Mouse (Mus musculus) limb, embryonic 13.5 days (tissue): ENCODE measurements around the gene Stx6. TPM values are rescaled to one million over a fixed set of nuclear protein-coding genes. Genes with fewer than 3 reads are reported as not detected.

Experiments
- ATAC-seq: fragments of 200-750 bp; cut with Nextera tagmentation; 2 replicates; pipeline ENCODE4 v1.8.0; 2017; ENCODE audit warnings: low read depth, moderate number of reproducible peaks, moderate TSS enrichment; ENCODE audit not compliant: low FRiP score
- H3K27ac ChIP-seq: fragments of 300-500 bp; sonication (generic); 2 replicates; pipeline ENCODE4 v1.5.1; 2015; ENCODE audit warnings: inconsistent platforms, mild to moderate bottlenecking, moderate library complexity
- H3K27me3 ChIP-seq: fragments of 300-500 bp; sonication (generic); 2 replicates; pipeline ENCODE4 v1.6.1; 2015; ENCODE audit warnings: mild to moderate bottlenecking, inconsistent platforms
- H3K36me3 ChIP-seq: fragments of 300-500 bp; sonication (generic); 2 replicates; pipeline ENCODE4 v1.6.1; 2015; ENCODE audit warnings: inconsistent platforms, mild to moderate bottlenecking, moderate library complexity
- H3K4me1 ChIP-seq: fragments of 300-500 bp; sonication (generic); 2 replicates; pipeline ENCODE4 v1.6.1; 2015; ENCODE audit warnings: inconsistent platforms
- H3K4me2 ChIP-seq: fragments of 300-500 bp; sonication (generic); replicated peaks from 2 replicates; pipeline ENCODE4 v1.6.1; 2015; ENCODE audit warnings: inconsistent platforms, mild to moderate bottlenecking, moderate library complexity
- H3K4me3 ChIP-seq: fragments of 300-500 bp; sonication (generic); 2 replicates; pipeline ENCODE4 v1.5.1; 2015; ENCODE audit warnings: moderate library complexity, mild to moderate bottlenecking, inconsistent platforms
- H3K9ac ChIP-seq: fragments of 300-500 bp; sonication (generic); 2 replicates; pipeline ENCODE4 v1.6.1; 2015; ENCODE audit warnings: mild to moderate bottlenecking, inconsistent platforms
- H3K9me3 ChIP-seq: fragments of 300-500 bp; sonication (generic); 2 replicates; pipeline ENCODE4 v1.6.1; 2016; ENCODE audit warnings: inconsistent platforms
- WGBS: fragments of 180-500 bp; shearing (Covaris S2); methylation state at CpG from one replicate; pipeline ENCODE4 v1.1.7; 2015; 5-methylcytosine and 5-hydroxymethylcytosine counted together
- polyA plus RNA-seq: library from polyadenylated mRNA; unstranded; fragments of >200 nt; fragmentation: Nextera tagmentation; extraction: Ambion mirVana; gene quantifications from 2 replicates; pipeline ENCODE4 v1.2.1, GENCODE M21; 2015

Stx6 gene
- polyA plus RNA-seq, 1 experiment from 2014 or later: 98.1 TPM

DNA sequence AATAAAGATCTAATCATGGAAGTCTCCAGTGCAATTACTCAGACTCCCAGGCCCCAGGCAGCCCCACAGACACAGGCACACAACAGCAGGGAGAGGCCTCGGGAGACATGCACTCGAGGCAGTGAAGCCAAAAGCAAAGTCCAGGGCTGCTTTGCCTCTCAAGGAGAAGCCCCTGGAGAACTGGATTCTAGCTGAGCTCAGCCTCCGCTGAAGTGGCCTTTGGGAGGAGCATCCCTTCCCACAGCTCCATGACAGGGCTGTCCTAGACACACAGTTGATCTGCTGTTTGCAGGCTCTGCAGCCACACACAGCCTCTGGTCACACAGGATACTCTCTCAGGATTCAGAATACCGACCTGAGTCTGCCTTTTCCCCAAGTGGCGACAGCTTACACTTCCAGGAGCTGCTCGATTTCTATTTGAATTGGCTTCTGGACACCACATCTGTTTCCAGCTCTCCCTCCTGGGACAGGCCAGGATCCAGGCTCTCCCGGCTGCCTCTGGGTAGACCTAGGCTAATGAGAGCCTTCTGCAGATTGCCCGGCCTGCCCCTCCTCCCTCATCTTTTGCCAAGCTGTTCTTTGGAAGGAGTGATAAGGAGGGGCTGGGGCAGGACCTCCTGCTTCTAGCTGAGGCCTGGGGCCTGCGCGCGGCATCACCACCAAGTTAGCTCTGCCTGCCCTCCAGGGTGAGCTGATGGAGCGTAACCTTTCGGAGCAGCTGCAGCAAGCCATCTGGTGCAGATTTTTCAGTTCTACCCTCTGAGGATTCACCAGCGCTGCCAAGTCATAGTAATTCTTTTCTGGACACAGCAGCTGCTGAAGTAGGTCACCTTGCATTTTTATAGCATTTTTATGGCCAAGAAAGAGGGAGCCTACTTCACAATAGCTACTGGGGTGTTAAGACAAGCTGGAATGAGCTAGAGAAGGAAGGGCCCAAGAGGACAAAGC lies 71.2 kb downstream of the Stx6 start:
- 10% methylated on average over 14 of the region's 14 CpGs for WGBS
- H3K9me3 ChIP-seq: no peaks in the 10 kb centered on the region
- H3K36me3 ChIP-seq: peaks cover 35% of the 10 kb centered on the region
- H3K9ac ChIP-seq: peak overlapping the region; percentile 9
- peak overlapping the region; percentile 31 for H3K4me2 ChIP-seq
- peak; percentile 66 for ATAC-seq
- peaks cover 72% of the 10 kb centered on the region for H3K4me1 ChIP-seq
- no peaks in the 10 kb centered on the region for H3K27me3 ChIP-seq
- H3K27ac ChIP-seq: peak overlapping the region; percentile 85
- no peak overlapping the region for H3K4me3 ChIP-seq

DNA sequence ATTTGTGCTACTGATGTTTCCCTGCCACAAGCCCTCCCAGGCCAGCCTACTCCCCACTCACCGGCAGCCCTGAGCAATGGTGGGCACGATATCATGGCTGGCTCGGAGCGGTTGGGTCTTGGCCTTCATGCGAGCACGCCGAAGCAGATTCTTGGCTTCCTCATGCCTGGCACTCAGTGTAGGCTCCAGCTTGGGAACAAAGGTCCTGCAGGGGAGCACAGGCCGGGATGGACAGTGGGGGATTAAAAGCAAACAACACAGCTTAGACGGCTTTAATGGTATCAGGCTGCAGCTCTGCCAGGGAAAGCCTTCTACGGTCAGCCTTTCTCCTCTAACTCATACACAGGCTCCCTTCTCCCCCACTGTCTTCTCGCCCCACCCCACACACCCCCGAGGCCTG lies 73.9 kb downstream of the Stx6 start:
- no peaks in the 10 kb centered on the region for H3K9me3 ChIP-seq
- H3K9ac ChIP-seq: no peak overlapping the region
- H3K4me2 ChIP-seq: no peak overlapping the region; the same call in 1 of the 2 replicates
- no peak for ATAC-seq
- no peak overlapping the region for H3K4me3 ChIP-seq
- H3K27me3 ChIP-seq: no peaks in the 10 kb centered on the region
- peaks cover 30% of the 10 kb centered on the region for H3K36me3 ChIP-seq
- peaks cover 96% of the 10 kb centered on the region for H3K4me1 ChIP-seq
- 73% methylated on average over 12 of the region's 12 CpGs for WGBS
- H3K27ac ChIP-seq: peak overlapping the region; percentile 93; the same call in 1 of the 2 replicates

DNA sequence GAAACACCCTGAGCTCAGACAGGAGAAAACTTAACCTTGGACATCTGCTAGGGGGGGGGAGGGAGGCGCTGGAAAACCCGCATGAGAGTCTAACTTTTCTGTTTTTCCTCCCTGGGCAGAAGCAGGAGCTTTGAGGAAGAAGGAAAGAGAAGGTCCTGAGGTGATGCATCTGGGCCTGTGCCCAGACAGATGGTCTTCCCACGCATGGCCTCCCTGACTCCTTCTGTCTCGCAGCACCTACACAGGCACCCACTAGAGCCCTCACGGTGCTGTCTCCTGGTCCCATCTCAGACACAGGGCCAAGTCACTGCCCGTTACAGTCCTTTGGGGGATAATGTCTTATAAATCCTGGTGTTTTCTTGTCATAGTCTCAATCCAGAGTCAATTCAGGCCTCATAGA lies 74.3 kb downstream of the Stx6 start:
- WGBS: 65% methylated on average over 6 of the region's 6 CpGs
- peaks cover 96% of the 10 kb centered on the region for H3K4me1 ChIP-seq

DNA sequence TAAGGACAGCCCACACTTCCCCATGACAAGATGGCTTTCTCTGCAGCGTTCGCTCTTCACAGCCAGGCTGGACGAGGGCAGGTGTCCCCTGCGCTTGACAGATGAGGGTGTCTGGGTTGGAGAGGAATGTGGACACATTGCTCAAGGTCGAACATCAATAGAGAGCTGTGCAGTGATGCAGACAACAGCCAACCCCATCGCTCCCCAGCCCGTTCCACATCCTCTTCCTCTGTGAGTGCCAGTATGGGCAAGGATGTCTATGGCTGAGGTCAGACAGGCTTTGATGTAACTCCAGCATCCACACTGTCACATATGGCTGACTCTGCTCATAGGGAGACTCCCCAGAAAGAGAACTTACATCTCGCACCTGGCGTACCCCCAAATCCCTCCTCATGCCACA lies 74.9 kb downstream of the Stx6 start:
- peaks cover 39% of the 10 kb centered on the region for H3K36me3 ChIP-seq
- H3K27me3 ChIP-seq: no peaks in the 10 kb centered on the region
- H3K9me3 ChIP-seq: no peaks in the 10 kb centered on the region
- peak overlapping the region; percentile 93 for H3K27ac ChIP-seq
- peak overlapping the region; percentile 46 for H3K4me2 ChIP-seq
- peaks cover 98% of the 10 kb centered on the region for H3K4me1 ChIP-seq
- H3K4me3 ChIP-seq: no peak overlapping the region
- 77% methylated on average over 9 of the region's 9 CpGs for WGBS
- H3K9ac ChIP-seq: peak overlapping the region; percentile 20; the same call in 1 of the 2 replicates
- ATAC-seq: no peak

More for the DNA sequence above, 74.3 kb downstream of the Stx6 start:
- Histone ChIP-seq H3K9ac (no peak overlapping the region; the same call in 1 of the 2 replicates), H3K27ac (peak overlapping the region; percentile 93), H3K4me2 (no peak overlapping the region; the same call in 1 of the 2 replicates), H3K27me3 (no peaks in the 10 kb centered on the region), H3K4me3 (no peak overlapping the region), H3K9me3 (no peaks in the 10 kb centered on the region), H3K36me3 (peaks cover 34% of the 10 kb centered on the region)
- ATAC-seq: no peak

DNA sequence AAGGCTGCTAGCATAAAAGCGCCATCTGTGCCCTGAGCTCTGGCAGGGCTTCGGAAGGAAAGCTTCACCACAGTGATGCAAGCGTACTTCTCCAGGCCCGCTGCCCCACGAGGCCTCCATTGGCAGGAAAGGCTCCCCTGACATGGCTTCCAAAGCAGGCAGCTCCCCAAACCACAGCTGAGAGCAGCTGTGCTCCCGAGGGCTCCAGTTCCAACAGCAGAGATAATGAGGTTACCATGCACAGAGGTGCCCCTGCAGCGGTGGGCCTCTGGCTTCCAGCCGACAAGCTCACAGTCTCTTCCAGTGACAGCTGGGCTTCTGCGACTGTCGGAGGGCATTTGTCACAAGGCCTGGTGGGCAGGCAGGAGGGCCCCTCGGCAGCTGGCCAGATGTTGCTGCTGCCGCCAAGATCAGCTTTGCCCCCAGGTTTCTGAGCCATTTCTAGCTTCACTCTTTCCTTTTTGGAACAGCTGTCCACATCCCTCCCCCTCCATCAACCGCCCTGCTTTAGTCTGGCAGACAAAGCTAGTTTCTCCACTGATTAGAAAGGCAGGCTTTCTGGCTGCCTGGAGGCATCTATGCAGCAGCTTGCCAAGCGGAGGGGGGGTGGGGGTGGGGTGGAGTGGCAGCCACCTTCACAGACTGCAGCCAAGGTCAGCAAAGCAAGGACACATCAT lies 75.6 kb downstream of the Stx6 start:
- Histone ChIP-seq H3K4me3 (no peak overlapping the region), H3K27ac (peak overlapping the region; percentile 93), H3K4me2 (peak overlapping the region; percentile 46), H3K9ac (peak overlapping the region; percentile 20; the same call in 1 of the 2 replicates), H3K27me3 (no peaks in the 10 kb centered on the region), H3K36me3 (peaks cover 42% of the 10 kb centered on the region), H3K9me3 (no peaks in the 10 kb centered on the region), H3K4me1 (peaks cover 98% of the 10 kb centered on the region)
- 14% methylated on average over 14 of the region's 14 CpGs for WGBS
- peak; percentile 60 for ATAC-seq

DNA sequence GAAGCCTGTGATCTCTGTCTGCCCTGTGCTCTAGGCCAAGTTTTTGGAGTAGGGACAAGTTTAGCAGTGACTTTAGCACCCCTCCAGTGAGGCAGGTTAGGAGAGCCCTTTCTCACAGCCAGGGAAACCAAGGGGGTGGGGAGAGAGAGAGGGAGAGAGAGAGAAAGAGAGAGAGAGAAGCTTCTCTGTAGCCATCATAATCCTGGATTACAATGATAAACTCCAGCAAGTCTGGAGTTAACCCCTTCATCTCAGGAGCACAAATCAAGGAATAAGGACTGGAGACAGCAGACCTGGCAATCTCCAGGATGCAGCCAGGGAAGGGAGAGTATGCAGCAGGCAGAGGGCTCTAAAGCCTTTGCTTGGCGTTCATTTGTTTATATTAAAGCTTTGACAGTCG lies 77.1 kb downstream of the Stx6 start:
- ATAC-seq: no peak
- Histone ChIP-seq H3K36me3 (peaks cover 54% of the 10 kb centered on the region), H3K9me3 (no peaks in the 10 kb centered on the region), H3K4me2 (no peak overlapping the region), H3K4me3 (no peak overlapping the region), H3K27me3 (no peaks in the 10 kb centered on the region), H3K9ac (no peak overlapping the region), H3K4me1 (peaks cover 97% of the 10 kb centered on the region), H3K27ac (peak overlapping the region; percentile 33; the same call in 1 of the 2 replicates)
- WGBS: 28% methylated on average over 2 of the region's 2 CpGs

DNA sequence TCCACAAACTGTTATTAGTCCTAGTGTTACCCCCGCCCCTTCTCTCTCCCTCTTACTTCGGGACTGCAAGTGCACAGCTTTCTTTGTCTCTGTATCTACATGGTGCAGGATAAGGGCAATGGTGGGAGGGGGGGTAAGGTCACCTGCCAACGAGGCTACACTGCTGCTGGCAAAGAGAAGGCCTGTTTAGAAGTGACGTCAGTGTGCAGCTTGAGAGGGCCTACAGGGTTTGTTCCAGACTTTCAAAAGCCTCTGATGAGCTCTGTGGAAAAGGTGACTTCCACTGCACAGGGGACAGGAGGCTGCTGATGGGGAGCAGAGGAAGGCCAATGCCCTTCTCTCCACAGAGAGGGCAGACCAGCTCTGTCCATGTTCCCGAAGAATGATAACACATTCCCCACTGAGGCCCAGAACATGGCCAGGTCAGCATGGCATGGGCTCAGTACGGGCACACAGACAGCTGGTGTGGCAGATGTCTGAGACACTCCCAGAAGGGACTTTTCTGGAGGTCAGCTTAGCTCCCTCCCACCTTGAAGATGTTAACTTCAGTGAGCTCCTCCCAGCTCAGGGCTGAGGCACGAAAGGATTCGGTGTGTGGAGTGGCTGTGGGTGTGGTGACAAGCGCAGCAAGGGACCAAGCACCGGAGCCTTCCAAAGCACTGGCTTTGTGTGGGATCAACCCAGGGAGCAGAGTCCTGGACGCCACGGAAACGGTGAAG lies 78.0 kb downstream of the Stx6 start:
- Histone ChIP-seq H3K4me3 (no peak overlapping the region), H3K9ac (no peak overlapping the region), H3K4me2 (no peak overlapping the region), H3K4me1 (peaks cover 90% of the 10 kb centered on the region), H3K27me3 (no peaks in the 10 kb centered on the region), H3K36me3 (peaks cover 54% of the 10 kb centered on the region), H3K27ac (no peak overlapping the region; the same call in 1 of the 2 replicates), H3K9me3 (no peaks in the 10 kb centered on the region)
- 70% methylated on average over 13 of the region's 13 CpGs for WGBS
- no peak for ATAC-seq

DNA sequence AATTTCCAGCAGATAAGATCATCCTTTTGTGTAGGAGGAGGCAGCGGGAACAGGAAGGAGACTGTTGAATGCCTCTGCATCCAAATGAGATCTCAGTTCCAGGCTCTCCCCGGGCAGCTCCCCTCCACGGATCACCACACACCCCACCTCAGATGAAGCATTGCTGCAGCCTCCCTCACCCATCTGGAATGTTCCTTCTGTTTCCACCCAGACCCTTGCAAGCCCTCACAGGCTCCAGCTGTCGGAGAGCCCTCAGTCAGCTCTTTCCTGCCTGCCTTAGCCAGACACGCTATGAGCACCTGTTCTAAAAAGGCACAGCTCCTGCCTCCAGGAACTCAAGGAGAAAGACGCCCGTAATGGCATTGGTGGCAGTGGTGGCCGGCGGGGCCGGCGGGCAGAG lies 78.9 kb downstream of the Stx6 start:
- Histone ChIP-seq H3K9me3 (no peaks in the 10 kb centered on the region), H3K36me3 (peaks cover 52% of the 10 kb centered on the region), H3K4me3 (no peak overlapping the region), H3K4me1 (peaks cover 87% of the 10 kb centered on the region), H3K9ac (no peak overlapping the region), H3K27ac (no peak overlapping the region), H3K27me3 (no peaks in the 10 kb centered on the region), H3K4me2 (no peak overlapping the region)
- ATAC-seq: no peak
- 65% methylated on average over 11 of the region's 11 CpGs for WGBS

DNA sequence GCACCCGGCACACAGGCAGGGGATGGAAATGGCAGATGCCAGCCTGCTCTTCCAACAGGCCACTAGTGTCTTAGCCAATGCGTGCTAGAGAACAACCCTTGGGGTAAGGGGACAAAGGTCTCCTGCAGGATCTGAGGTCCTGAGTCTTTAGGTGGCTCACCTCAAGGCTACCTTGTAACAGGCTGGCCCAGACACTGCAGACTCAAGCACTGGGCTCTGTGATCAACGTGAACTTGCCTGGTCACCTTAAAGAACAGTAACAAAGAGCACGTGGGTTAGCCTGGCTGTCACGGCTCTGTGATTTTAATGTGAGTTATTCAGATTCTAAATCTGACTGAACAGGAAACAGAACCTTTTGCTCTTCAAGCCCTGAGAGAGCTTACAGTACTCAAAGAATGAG lies 79.6 kb downstream of the Stx6 start:
- ATAC-seq: no peak
- Histone ChIP-seq H3K9me3 (no peaks in the 10 kb centered on the region), H3K27ac (no peak overlapping the region), H3K4me3 (no peak overlapping the region), H3K36me3 (peaks cover 52% of the 10 kb centered on the region), H3K4me2 (no peak overlapping the region), H3K9ac (no peak overlapping the region), H3K27me3 (no peaks in the 10 kb centered on the region), H3K4me1 (peaks cover 85% of the 10 kb centered on the region)
- 84% methylated on average over 5 of the region's 5 CpGs for WGBS

DNA sequence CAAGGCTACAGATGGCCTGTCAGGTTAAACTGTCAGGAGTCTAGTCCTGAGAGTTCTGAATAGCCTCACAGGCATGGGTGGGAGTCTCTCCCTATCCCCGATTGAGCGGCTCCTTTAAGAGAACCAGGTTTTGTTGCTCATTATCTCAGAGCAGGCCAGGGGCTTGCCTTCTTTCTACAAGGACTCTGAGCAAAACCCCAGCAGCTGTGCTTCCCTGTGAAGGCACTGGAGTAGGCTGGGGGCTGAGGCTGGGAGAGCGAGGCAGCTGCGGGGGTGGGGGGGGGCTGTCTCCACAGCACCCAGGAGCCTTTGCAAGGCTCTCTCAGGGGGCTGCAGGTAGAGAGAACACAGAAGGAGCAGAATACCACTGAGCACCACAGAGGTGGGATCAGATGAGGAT lies 80.7 kb downstream of the Stx6 start:
- no peak for ATAC-seq
- Histone ChIP-seq H3K36me3 (peaks cover 52% of the 10 kb centered on the region), H3K9me3 (no peaks in the 10 kb centered on the region), H3K4me2 (no peak overlapping the region), H3K27ac (no peak overlapping the region), H3K27me3 (no peaks in the 10 kb centered on the region), H3K4me1 (peaks cover 76% of the 10 kb centered on the region), H3K9ac (no peak overlapping the region; the same call in 1 of the 2 replicates), H3K4me3 (no peak overlapping the region)
- WGBS: 67% methylated on average over 4 of the region's 4 CpGs

DNA sequence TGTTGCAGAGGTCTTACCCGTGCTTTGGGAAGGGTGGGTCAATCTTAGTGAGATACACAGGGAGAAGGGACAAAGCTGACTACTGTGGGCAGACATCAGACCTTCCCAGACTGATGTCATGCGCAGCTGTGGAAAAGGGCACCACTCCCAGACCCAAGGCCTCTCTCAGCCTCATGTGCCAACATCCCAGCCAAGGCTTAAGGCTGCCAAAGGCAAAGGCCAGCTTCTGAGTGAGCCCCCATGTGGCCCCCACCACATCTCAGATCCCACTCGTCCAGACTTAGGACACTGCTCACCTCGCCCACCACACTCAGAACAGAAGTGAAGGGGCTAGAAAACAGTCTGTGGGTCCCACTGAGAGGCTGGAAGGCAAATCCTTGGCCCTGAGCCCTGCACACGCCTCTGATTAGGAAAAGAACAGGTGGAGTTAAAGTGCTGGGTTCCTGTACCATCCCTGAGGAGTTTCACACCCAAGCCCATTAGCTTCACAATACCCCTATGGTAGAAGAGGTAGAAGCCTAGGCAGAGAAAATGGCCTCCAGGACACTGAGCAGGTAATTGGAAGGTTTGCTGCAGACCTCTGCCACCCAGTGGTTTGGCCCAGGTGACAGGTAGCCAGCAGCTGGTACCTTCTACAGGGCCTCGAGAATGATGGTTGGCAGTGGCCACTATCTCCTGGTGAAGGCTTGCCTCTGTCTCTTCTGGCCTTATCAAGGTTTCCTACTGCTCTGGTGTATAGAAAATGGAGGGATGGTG lies 81.6 kb downstream of the Stx6 start:
- H3K4me1 ChIP-seq: peaks cover 72% of the 10 kb centered on the region

More for the DNA sequence above, 81.6 kb downstream of the Stx6 start:
- no peak overlapping the region for H3K27ac ChIP-seq
- WGBS: 85% methylated on average over 6 of the region's 6 CpGs
- H3K27me3 ChIP-seq: no peaks in the 10 kb centered on the region
- no peak overlapping the region for H3K4me2 ChIP-seq
- H3K9ac ChIP-seq: 0 out of 2 replicates have a peak overlapping the region, but pooled peaks have one; percentile 13
- peaks cover 52% of the 10 kb centered on the region for H3K36me3 ChIP-seq
- no peak overlapping the region for H3K4me3 ChIP-seq
- no peaks in the 10 kb centered on the region for H3K9me3 ChIP-seq
- ATAC-seq: no peak
